Mouse (Mus musculus) layer of hippocampus, postnatal 36 days (tissue): ENCODE data around the gene Neurod2. TPM values are rescaled to one million over a fixed set of nuclear protein-coding genes. Genes with fewer than 3 reads are reported as not detected.

Source experiments
- DNase-seq, 2 experiments: peaks; one replicate each; pipeline ENCODE4 v3.0.0; 2022
- total RNA-seq, 2 experiments: library from RNA; stranded (reverse); gene quantifications; 2 replicates each; pipeline ENCODE4 v1.2.3; 2021

The Neurod2 gene
- 100 to 1,000 TPM; 156 to 162 TPM for total RNA-seq

- peak; percentile 86 to 87 for DNase-seq
Observed at GRCm38 (mm10) chr11:98329081-98329959, at the start of gene Neurod2. Gene Neurod2, minus strand, starts transcription at chr11:98329648.

GRCm38 (mm10) chr11:98377787-98378186 is 48.3 kb upstream of the Neurod2 start:
- no peak for DNase-seq

GRCm38 (mm10) chr11:98376756-98377155 is 47.3 kb upstream of the Neurod2 start:
- DNase-seq: no peak

GRCm38 (mm10) chr11:98374266-98374665 is 44.8 kb upstream of the Neurod2 start:
- no peak for DNase-seq

- DNase-seq: no peak
Observed at GRCm38 (mm10) chr11:98373244-98373643, 43.8 kb upstream of the Neurod2 start.

DNA sequence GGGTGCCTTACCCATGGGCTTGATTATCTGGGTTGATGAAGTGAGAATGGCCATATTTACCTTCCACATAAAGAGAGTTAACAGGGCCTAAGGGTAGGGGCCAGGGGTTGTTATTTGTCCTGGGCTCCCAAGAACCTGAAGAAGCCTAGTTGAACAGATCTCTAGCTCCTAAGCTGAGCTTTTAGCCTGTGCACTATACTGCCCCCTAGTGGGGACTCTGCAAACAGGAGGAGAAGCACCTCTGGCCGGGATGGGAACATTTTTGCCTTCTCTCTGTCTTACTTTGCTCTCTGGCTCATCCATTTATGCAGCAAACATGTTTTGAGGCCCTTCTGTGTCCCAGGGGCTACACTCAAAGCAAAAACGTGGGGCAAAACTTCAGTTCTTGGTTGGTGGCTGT is 43.0 kb upstream of the Neurod2 start:
- peak in 1 of 2 experiments; percentile 50 for DNase-seq

DNA sequence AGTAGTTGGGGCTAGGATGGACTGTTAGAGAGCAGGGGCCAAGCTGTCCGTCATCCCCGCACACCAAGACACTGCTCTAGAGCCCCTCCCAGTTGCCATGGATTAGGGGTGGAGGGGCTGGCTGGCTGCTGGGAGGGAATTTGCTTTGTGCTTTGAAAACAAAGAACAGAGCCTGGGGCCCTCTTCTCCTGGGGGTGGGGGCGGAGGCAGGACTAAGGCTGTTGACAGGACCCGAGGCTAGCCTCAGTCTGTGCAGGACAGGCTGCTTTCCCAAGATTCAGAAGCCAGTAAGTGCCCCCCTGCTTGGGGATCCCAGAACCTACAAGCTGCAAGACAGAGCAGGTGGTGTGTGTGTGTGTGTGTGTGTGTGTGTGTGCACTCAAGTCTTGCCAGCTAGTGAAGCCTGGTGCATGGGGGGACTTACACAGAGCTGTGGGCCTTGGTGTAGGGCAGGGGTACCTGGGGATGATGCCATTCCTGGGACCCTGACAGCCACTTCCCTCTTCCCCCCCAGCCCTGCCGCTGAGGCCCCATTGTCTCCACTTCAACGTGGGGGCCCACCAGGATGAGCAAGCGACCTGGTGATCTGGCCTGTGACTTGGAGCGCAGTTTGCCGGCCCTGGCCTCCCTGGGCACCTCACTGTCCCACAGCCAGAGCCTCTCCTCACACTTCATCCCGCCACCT is 42.2 kb upstream of the Neurod2 start:
- DNase-seq: no peak

- DNase-seq: no peak
Observed at GRCm38 (mm10) chr11:98370588-98370987, 41.1 kb upstream of the Neurod2 start.

GRCm38 (mm10) chr11:98369337-98369736 is 39.9 kb upstream of the Neurod2 start:
- no peak for DNase-seq

DNA sequence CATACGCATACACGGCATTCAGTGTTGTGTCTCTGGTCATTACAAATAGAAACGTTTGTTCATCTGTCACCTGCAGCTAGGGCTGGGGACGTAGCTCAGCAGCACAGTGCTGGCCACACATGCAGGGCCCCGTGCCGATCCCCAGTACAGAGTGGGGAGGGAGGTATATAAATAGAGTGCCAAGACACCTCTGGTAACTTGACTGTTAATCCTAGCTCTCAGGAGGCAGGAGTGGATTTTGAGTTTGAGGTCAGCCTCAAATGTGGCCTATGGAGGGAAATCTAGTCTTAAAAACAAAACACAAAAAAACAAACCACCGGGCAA is 38.4 kb upstream of the Neurod2 start:
- DNase-seq: no peak

- DNase-seq: no peak
Observed at GRCm38 (mm10) chr11:98367171-98367862, 37.9 kb upstream of the Neurod2 start.

DNA sequence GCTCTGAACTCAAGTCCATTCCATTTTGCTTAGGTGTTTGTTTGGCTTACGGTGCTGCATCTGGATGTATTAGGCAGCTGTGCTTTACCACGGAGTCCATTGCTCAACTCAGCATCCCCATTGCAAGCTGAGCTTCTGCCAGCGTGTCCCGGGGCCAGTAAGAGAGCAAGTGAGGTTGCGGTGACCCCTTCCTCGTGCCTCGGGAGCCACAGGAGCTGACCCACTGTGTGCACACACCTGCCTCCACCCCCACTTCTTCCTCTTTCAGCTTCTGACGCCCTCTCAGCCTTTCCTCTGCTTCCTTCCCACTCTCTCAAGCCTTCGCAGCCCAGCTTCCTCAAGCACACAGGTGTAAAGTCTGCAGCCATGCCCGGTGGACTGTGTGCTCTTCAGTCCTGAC is 36.8 kb upstream of the Neurod2 start:
- no peak for DNase-seq

DNA sequence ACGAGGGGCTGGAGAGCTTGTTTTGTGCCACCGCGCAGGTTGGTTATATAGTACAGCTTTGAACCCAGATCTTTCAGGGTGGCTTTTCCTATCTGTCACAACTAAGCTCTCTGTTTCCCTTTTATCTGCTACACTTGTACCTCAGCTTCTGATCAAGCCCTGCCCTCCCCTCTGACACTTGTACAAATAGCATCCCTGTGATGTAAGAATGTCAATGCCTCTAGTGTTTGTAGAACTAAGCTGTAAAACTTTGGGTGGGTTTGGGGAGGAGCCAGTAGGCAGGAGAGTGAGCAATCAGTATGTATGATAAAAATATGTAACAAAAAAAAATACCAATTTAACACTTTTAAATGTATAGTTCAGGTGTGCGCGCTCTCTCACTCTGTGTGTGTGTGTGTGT is 35.0 kb upstream of the Neurod2 start:
- DNase-seq: no peak

DNA sequence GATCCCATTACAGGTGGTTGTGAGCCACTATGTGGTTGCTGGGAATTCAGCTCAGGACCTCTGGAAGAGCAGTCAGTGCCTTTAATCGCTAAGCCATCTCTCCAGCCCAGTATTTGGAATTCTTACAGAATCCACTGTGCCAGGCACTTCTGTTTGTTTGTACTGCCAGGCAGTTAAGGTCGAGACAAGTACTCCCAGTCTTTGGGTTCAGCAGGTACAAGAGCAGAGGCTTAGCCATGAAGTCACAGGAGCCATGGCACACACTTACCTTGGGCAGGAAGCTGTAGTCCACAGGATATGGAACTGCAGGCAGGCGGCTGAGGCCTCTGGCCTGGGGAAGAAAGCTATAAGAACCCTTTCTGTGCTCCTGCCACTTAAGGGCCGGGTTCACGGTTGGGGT is 34.4 kb upstream of the Neurod2 start:
- DNase-seq: no peak

GRCm38 (mm10) chr11:98360866-98361521 is 31.5 kb upstream of the Neurod2 start:
- DNase-seq: no peak

DNA sequence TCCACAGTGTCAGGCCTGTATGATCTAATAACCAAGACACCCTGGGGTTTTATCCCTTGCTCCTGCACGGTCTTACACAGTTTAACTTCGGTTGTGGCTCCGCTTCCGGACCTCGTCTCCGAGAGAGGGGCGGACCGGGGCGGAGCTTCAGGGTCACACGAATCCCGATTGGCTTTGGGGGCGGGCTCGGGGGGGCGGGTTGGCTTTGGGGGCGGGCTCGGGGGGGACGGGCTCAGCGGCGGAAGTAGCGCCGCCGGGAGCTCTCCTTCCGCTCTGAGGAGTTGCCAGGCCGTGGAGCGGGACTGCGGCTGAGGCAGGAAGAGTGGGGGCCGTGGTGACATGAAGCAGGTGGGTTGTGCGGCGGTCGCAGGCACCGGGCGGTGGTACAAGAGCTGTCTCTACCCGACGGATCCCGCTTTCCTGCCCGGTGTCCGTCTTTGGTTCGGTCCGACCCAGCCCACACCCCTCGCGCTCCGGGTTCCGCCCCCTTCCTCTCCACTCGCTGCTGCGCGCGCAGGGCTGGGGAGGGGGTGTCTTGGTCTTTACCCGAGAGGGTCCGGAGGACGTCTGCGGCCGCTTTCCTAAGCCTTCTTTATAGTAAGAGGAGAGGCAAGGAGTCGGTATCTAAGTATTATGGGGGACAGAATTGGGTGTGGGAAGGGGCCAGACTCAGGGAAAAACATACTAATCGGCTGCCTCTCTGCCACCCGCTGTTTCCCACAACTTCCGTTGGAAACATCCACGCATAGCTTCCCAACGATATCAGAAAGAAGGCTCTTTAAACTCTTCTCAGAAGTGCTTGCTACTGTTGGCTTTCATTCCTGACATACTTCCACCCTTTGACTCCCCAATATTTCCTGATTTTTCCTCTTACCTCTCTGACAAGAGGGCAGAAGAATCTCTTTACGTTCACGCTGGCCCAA is 29.0 kb upstream of the Neurod2 start, which contains the start of gene Stard3:
Gene Stard3, plus strand, starts transcription at position 208 of the 923 bp plus-strand sequence.
- DNase-seq: peak; percentile 75 to 79

DNA sequence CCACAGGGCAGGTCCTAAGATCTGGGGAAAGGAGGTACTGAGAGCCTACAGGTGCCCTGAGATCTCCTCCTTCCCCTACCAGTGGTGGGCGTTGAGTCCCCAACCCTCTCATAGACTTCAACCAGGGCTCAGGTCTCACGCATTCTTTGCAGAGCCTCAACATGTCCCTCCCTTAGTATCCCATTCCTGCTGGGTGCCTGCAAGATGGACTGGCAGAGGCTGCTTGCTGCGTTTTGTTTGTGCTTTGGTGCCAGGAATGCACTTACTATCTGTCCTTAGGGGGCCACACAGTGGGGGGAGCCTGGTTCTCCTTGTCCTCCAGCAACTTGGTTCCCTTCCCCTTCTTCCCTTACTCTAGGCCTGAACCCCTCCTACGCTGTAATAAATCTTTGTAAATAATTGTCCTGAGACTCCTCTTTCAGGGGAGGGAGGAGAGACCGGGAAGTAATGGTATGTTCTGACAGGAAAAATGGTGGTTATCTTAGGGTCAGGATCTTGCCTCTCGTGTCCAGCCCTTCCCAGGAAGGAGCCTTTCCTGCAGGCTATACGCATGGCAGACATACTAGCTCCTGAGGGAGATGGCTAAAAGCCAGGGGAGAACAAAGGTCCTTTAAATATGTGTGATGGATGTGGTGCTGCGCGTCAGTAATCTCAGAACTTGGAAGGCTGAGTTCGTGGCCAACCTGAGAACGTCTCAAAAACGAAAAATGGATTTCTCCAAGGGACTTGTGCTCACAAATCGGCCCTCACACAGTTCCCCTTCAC is 28.1 kb upstream of the Neurod2 start:
- no peak for DNase-seq

- DNase-seq: no peak
Observed at GRCm38 (mm10) chr11:98356625-98357394, 27.4 kb upstream of the Neurod2 start.

- no peak for DNase-seq
Observed at GRCm38 (mm10) chr11:98355732-98356299, 26.4 kb upstream of the Neurod2 start.

DNA sequence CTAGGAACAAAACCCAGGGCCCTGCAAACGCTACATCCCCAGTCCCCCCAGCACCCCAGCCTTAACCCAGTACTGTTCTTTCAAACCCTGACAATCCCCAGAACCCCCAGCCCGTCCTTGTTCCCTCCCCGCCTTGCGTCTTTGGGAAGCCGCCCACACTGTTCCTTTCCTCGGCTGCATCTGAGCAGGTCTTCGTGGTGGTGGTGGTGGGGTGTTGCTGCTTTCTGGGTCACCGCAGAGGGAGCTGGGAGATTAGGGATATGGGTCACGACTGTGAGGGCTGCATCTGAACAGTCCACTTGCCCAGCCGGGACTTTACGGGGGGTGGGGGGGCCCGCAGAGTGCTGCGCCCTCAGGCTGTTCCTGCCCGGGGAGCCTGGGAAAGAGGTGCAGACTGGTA is 25.0 kb upstream of the Neurod2 start:
- no peak for DNase-seq
